Mouse (Mus musculus) limb, embryonic 14.5 days (tissue): ENCODE data around the gene Bcl11a. TPM values are rescaled to one million over a fixed set of nuclear protein-coding genes. Genes with fewer than 3 reads are reported as not detected.

Experiments
- ATAC-seq: fragments of 200-750 bp; cut with Nextera tagmentation; 2 replicates; pipeline ENCODE4 v1.8.0; 2017; ENCODE audit warnings: low read depth, moderate number of reproducible peaks, moderate TSS enrichment; ENCODE audit not compliant: low FRiP score
- DNase-seq: peaks from one replicate; pipeline ENCODE4 v3.0.0-alpha.2; 2015; ENCODE audit warnings: low spot score
- H3K27ac ChIP-seq: fragments of 300-500 bp; sonication (generic); replicated peaks from 2 replicates; pipeline ENCODE4 v1.5.1; 2014; ENCODE audit warnings: low read depth, mild to moderate bottlenecking, low read length, moderate library complexity, mixed read lengths
- H3K27me3 ChIP-seq: fragments of 300-500 bp; sonication (generic); 2 replicates; pipeline ENCODE4 v1.6.1; 2014; ENCODE audit warnings: low read length, mixed read lengths; ENCODE audit not compliant: control insufficient read depth, insufficient read depth
- H3K36me3 ChIP-seq: fragments of 300-500 bp; sonication (generic); 2 replicates; pipeline ENCODE4 v1.6.1; 2014; ENCODE audit warnings: mild to moderate bottlenecking, low read length, moderate library complexity, mixed read lengths; ENCODE audit not compliant: control insufficient read depth, insufficient read depth
- H3K4me1 ChIP-seq: fragments of 300-500 bp; sonication (generic); 2 replicates; pipeline ENCODE4 v1.6.1; 2014; ENCODE audit warnings: antibody characterized with exemption, low read length, mixed read lengths; ENCODE audit not compliant: control insufficient read depth, insufficient read depth
- H3K4me2 ChIP-seq: fragments of 300-500 bp; sonication (generic); replicated peaks from 2 replicates; pipeline ENCODE4 v1.6.1; 2014; ENCODE audit warnings: low read depth, mild to moderate bottlenecking, low read length, moderate library complexity; ENCODE audit not compliant: severe bottlenecking
- H3K4me3 ChIP-seq: fragments of 300-500 bp; sonication (generic); replicated peaks from 2 replicates; pipeline ENCODE4 v1.5.1; 2014; ENCODE audit warnings: low read length
- H3K9ac ChIP-seq: fragments of 300-500 bp; sonication (generic); 2 replicates; pipeline ENCODE4 v1.6.1; 2014; ENCODE audit warnings: mild to moderate bottlenecking, low read depth, low read length, moderate library complexity; ENCODE audit not compliant: severe bottlenecking
- H3K9me3 ChIP-seq: fragments of 300-500 bp; sonication (generic); 2 replicates; pipeline ENCODE4 v1.6.1; 2016; ENCODE audit warnings: low read length; ENCODE audit not compliant: control insufficient read depth
- POLR2A ChIP-seq: fragments of 200-500 bp; IDR thresholded peaks from 2 replicates; pipeline ENCODE4 v1.8.0; 2012; ENCODE audit warnings: inconsistent platforms, mild to moderate bottlenecking, moderate library complexity, borderline replicate concordance; ENCODE audit not compliant: insufficient read depth, insufficient read length; ENCODE audit errors: extremely low read depth
- WGBS: fragments of 180-500 bp; shearing (Covaris S2); extraction: QIAGEN DNeasy Blood & Tissue Kit; methylation state at CpG from one replicate; pipeline ENCODE4 v1.1.7; 2014; 5-methylcytosine and 5-hydroxymethylcytosine counted together
- polyA plus RNA-seq, 2 experiments: library from polyadenylated mRNA; depleted of rRNA in 1 of 2; stranded (reverse) in 1 of 2; unstranded in 1 of 2; fragments of >200 nt; fragmentation: Nextera tagmentation in 1 of 2; extraction: Ambion mirVana in 1 of 2; gene quantifications; 2 replicates each; pipeline versions ENCODE4 v1.2.1 to v1.2.3; 2012 to 2014

The Bcl11a gene
- polyA plus RNA-seq, 2 experiments, result 33.8 to 61.7 TPM

DNA sequence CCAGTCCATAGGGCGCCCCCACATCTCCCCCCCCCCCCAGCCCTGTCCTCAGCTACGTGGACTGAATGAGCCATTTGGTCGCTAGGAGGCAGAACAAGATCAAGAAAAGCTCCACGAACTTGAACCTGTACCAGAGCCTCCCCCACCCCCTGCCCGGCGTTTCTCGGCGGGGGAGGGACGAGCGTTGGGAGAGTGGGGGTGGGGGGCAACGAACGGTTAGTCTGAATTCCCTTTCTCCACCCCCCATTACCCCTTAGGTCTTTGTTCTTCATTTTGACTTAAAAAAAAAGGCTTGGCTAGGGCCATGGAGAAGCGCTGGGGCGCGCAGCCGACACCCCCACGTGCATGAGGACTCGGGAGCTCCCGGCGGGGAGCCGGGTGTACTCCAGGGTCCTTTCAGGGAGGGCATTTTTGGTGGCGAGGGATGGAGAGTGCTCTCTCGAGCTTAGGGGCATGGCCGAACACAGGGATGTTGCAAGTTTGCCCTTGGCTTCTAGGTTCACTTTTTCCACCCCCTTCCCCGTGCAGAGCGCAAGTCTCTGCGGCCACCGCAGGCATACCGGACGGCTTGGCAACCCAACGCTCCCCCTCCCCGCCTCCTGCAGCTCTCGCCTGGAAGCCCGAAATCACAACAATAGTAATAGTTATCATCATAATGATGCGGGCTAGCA is 3.3 kb downstream of the Bcl11a start:
- Histone ChIP-seq H3K4me1 (peaks cover 16% of the 10 kb centered on the region; the same call in 1 of the 2 replicates), H3K9ac (peak overlapping the region; percentile 96), H3K36me3 (peaks cover 14% of the 10 kb centered on the region), H3K4me2 (peak overlapping the region; percentile 95), H3K4me3 (peak overlapping the region; percentile 75), H3K9me3 (no peaks in the 10 kb centered on the region), H3K27ac (peak overlapping the region; percentile 97), H3K27me3 (no peaks in the 10 kb centered on the region)
- ATAC-seq (peak; percentile 64), DNase-seq (peak; percentile 95)
- 0% methylated on average over 34 of the region's 35 CpGs for WGBS
- TF ChIP-seq POLR2A, result 0 out of 2 replicates have a peak, but pooled peaks have one; percentile 26

DNA sequence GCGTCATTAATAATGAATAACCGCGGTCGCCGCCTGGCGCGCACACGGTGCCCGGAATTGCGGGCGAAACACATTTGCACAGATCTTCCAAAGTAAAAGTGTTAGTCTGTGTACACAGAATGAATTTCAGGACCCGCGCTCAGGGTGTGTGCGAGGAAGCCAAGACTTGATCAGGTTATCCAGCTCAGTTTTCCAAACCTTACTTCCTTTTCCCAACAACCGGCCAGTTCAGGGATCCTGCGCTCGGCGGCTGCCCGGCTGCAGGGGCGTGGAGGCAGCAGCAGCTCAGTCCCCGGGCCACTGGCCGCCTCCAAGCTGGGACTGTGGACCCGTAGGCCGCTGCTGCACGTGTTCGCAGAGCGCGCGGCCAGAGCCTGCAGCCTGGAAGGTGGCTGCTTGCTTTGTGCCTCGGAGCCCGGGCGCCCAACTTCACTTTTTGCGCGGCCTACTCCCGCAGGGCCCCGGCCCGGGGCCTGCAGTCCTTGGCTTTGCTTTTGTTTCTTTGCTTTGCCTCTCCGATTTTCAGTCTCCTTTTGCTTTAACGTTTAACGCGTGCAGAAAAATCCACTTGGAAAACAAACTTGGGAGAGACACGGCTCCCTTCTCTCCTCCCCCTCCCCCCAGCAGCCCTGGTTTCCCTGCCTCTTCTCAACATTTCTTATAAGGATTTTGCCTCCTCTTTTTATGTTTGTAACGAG is 4.0 kb downstream of the Bcl11a start:
- DNase-seq (no peak), ATAC-seq (no peak)
- Histone ChIP-seq H3K27ac (peak overlapping the region; percentile 97), H3K9me3 (no peaks in the 10 kb centered on the region), H3K9ac (peak overlapping the region; percentile 96), H3K4me2 (peak overlapping the region; percentile 95), H3K4me1 (peaks cover 19% of the 10 kb centered on the region; the same call in 1 of the 2 replicates), H3K36me3 (peaks cover 21% of the 10 kb centered on the region), H3K4me3 (peak overlapping the region; percentile 75), H3K27me3 (no peaks in the 10 kb centered on the region)
- TF ChIP-seq POLR2A, result no peak
- WGBS, result under 1% methylated on average over 36 of the region's 43 CpGs

DNA sequence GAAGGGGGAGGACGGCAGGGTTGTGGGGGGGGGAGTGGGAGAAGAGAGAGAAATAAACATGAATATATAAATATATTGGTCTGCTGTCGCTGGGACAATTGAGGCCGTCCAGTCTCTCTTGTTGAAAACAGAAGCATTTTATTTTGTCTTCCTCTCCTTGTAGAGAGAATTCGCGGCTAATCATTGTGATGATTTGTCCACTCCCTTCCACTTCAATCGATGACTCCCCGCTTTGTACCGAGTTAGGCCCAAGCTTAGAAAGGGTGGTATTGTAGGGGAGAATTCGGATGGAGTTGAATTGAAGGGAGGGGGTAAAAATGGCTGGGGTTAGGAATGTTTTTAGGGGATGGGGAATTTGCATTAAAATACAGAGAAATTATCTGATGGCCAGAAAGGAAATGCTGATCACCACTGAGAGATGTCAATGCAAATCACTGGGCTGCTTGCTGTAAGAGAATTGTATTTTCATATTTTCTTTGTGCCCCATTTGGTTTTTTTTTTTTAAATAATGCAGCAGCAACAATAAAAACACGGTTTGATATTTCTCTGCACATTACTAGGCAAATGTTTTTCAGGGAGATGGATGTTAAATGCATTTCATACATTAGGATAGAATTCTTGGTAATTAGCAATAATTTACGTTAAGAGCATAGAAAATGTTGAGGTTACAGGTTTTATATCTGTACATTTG is 4.7 kb downstream of the Bcl11a start:
- Histone ChIP-seq H3K4me3 (peak overlapping the region; percentile 75), H3K9ac (peak overlapping the region; percentile 96), H3K27me3 (no peaks in the 10 kb centered on the region), H3K9me3 (no peaks in the 10 kb centered on the region), H3K27ac (peak overlapping the region; percentile 97), H3K36me3 (peaks cover 27% of the 10 kb centered on the region), H3K4me2 (peak overlapping the region; percentile 95), H3K4me1 (peaks cover 19% of the 10 kb centered on the region; the same call in 1 of the 2 replicates)
- 10% methylated on average over 11 of the region's 11 CpGs for WGBS
- DNase-seq (no peak), ATAC-seq (no peak)
- TF ChIP-seq POLR2A, result no peak

DNA sequence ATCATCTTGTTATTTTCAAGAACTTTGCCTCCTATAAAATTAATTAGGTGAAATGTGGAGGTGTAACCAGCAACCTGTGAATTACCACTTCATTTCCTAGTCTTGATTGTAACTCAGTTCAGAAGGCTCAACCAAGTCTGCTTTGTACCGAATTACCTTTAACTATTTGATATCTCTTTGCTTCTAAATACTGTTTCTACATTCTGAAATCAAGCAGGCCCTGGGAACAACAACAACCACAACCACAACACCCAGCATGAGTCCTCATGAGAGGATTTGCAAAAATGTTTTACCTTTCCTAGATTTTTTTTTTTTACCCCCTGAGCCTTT is 5.2 kb downstream of the Bcl11a start:
- H3K27ac ChIP-seq, result 0 out of 2 replicates have a peak overlapping the region, but pooled peaks have one; percentile 3
- H3K4me2 ChIP-seq, result peak overlapping the region; percentile 95
- H3K27me3 ChIP-seq, result no peaks in the 10 kb centered on the region
- H3K36me3 ChIP-seq, result peaks cover 31% of the 10 kb centered on the region
- TF ChIP-seq POLR2A, result no peak
- peaks cover 19% of the 10 kb centered on the region; the same call in 1 of the 2 replicates for H3K4me1 ChIP-seq
- peak overlapping the region; percentile 51; the same call in 1 of the 2 replicates for H3K9ac ChIP-seq
- no peaks in the 10 kb centered on the region for H3K9me3 ChIP-seq
- peak overlapping the region; percentile 27; the same call in 1 of the 2 replicates for H3K4me3 ChIP-seq
- no peak for DNase-seq
- no peak for ATAC-seq
- 17% methylated on average over 1 of the region's 1 CpGs for WGBS

DNA sequence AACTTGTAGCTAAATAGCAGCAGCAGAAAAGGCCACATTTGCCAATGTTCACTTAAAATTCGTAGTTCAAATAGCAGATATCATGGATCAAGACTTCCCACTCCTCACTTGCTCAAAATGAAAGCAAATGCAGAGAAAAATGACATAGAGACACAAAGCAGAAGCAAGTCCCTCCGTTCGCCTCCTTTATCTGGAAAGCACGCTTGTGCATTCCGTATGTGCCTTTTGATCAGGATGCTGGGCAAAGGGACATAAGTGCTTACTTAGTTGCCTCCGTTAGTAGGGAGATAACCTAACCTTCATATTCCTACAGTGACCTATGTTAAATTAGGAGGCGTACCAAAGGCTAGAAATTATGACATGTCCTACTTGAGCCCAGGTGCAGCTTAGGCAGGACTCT is 5.6 kb downstream of the Bcl11a start:
- Histone ChIP-seq H3K36me3 (peaks cover 35% of the 10 kb centered on the region), H3K9me3 (no peaks in the 10 kb centered on the region), H3K27me3 (no peaks in the 10 kb centered on the region), H3K4me3 (peak overlapping the region; percentile 27), H3K4me1 (peaks cover 19% of the 10 kb centered on the region; the same call in 1 of the 2 replicates), H3K4me2 (peak overlapping the region; percentile 95), H3K27ac (0 out of 2 replicates have a peak overlapping the region, but pooled peaks have one; percentile 3), H3K9ac (peak overlapping the region; percentile 51)
- TF ChIP-seq POLR2A, result no peak
- DNase-seq (no peak), ATAC-seq (no peak)
- 39% methylated on average over 7 of the region's 7 CpGs for WGBS
